Mouse (Mus musculus) heart, postnatal 0 days (tissue): ENCODE measurements around the gene Scaf1.

Source experiments
- CTCF ChIP-seq: IDR thresholded peaks from 2 replicates; pipeline ENCODE4 v1.5.1; 2016; ENCODE audit warnings: antibody characterized with exemption, control low read depth, low read depth
- EP300 ChIP-seq: IDR thresholded peaks from 2 replicates; pipeline ENCODE4 v1.6.1; 2016; ENCODE audit warnings: antibody characterized with exemption, low read depth

DNA sequence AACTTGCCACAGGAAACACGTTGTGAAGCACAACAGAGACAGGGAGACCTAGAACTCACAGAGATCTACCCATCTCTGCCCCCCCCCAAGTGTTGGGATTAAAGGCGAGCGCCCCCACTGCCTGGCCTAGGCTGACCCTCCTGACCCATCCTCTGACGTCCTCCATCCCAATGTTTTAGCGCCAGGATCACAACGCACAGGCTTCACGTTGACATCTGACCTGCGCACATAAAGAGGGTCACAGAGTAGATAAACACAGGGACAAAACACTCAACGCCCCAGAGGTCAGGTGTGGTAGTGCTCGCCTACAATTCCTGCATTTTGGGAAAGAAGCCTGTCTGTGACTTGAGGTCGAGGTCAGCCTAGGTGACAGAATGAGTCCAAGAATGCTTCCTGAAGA, 20.5 kb upstream of the Scaf1 start:
- TF ChIP-seq CTCF (no peak), EP300 (no peak)
